Mouse (Mus musculus): ENCODE measurements around the gene Cops7b.
A peak's percentile ranks its signal among the peaks of the same experiment; 100 is the strongest.

Cops7b gene

DNA sequence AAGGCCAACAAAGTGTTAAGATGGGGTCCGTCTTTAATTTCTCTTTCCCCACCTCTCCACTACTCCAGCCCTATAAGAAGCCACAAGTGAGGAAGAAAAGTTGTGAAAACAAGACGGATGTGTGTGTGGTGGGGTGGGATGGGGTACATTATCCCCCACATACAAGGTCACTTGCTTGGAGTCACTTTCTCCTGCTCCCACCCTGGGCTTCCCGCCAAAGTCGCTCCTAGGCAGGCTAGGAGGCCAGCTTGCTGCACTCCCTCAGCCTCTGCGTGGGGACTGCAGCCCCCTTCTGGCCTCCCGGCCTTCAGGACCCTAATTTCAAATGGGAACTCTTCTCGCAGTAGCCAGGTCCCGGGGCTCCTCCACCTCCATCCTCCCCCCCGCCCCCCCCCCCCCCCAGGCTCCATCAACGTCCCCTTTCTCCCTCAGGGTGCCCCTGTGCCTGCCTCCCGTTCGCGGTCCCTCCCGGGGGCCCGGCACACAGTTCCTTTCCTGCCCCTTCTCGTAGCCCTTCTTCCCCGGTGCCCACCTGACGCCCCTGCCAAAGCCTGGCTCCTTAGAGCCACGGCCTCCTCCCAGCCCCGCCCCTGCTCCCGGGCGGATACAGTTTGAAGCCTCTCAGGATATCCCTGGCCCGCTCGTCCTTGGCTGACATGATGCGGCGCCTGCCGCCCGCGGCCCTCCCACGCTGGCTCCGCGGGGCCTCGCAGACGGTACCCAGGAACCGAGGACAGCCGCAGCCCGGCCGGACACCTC, 833 bp upstream of the Cops7b start:
- TF ChIP-seq POU5F1 (IDR thresholded peaks at IDR 0.05; ENCODE audit: borderline replicate concordance, low read length) (no peak), NANOG (IDR thresholded peaks at IDR 0.05; ENCODE audit: borderline replicate concordance, low read length) (no peak), CTCF (conservative IDR thresholded peaks at IDR 0.05; ENCODE audit: low read length) (no peak)
- H3K27me3 ChIP-seq (ENCODE audit: insufficient read depth, low read length), result no peaks in the 10 kb centered on the region

DNA sequence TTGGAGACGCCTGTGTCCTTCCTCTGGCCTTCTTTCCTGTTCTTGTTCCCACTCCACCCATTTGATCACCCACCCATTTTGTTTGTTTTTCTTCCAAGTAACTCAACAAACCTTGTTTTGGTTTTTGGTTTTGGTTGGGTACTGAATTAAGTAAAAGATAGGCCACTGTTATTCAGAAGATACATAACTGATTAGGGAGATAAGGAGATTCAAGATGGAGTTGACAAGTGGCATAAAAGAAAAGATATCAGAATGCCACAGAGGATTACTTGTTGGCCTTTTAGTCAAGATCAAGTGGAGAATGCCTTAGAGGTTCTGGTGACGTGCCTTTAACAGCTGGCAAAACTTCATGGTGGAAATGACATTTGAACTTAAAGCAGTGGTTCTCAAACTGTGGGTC, 1.0 kb downstream of the Cops7b start:
- no peak for TF ChIP-seq NANOG (IDR thresholded peaks at IDR 0.05; ENCODE audit: borderline replicate concordance, low read length)
- TF ChIP-seq CTCF (conservative IDR thresholded peaks at IDR 0.05; ENCODE audit: low read length), result no peak
- TF ChIP-seq POU5F1 (IDR thresholded peaks at IDR 0.05; ENCODE audit: borderline replicate concordance, low read length), result no peak
- Histone ChIP-seq H3K4me1 (replicated peaks; ENCODE audit: low read depth, low read length) (peaks cover 47% of the 10 kb centered on the region), H3K9me3 (ENCODE audit: low read length) (no peaks in the 10 kb centered on the region), H3K36me3 (ENCODE audit: insufficient read depth, low read length) (peaks cover 2% of the 10 kb centered on the region; the same call in 1 of the 2 replicates), H3K4me3 (replicated peaks; ENCODE audit: low read length) (no peak overlapping the region), H3K27me3 (ENCODE audit: insufficient read depth, low read length) (no peaks in the 10 kb centered on the region)

More for the DNA sequence above, 833 bp upstream of the Cops7b start:
- H3K4me3 ChIP-seq (replicated peaks; ENCODE audit: low read length), result peak overlapping the region; percentile 99
- no peaks in the 10 kb centered on the region for H3K9me3 ChIP-seq (ENCODE audit: low read length)
- no peaks in the 10 kb centered on the region for H3K36me3 ChIP-seq (ENCODE audit: insufficient read depth, low read length)
- peaks cover 40% of the 10 kb centered on the region for H3K4me1 ChIP-seq (replicated peaks; ENCODE audit: low read depth, low read length)

DNA sequence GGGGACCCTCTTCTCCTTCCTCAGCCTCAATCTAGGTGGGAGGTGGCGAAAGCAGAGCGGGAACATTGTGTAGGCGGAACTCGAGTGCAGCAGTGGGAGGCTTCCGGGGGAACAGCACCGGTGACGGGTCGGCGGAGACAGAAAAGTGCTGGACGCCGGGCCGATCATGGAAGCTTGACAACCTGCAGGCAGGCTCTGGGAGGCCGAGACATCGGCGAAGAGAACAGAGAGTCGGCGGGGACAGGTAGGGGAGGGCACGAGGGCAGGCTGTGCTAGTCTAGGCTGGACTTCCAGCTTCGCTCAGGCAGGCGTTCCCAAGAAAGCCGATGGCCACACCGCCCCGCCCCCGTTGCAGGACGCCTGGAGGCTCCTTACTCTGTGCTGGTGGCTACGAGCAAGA, 4.3 kb downstream of the Cops7b start:
- H3K36me3 ChIP-seq (ENCODE audit: insufficient read depth, low read length), result peaks cover 35% of the 10 kb centered on the region
- no peaks in the 10 kb centered on the region for H3K9me3 ChIP-seq (ENCODE audit: low read length)
- TF ChIP-seq POU5F1 (IDR thresholded peaks at IDR 0.05; ENCODE audit: borderline replicate concordance, low read length) (peak; percentile 46), NANOG (IDR thresholded peaks at IDR 0.05; ENCODE audit: borderline replicate concordance, low read length) (no peak)
- H3K27me3 ChIP-seq (ENCODE audit: insufficient read depth, low read length), result no peaks in the 10 kb centered on the region
- H3K4me1 ChIP-seq (replicated peaks; ENCODE audit: low read depth, low read length), result peaks cover 37% of the 10 kb centered on the region
- peak overlapping the region; percentile 98 for H3K4me3 ChIP-seq (replicated peaks; ENCODE audit: low read length)

DNA sequence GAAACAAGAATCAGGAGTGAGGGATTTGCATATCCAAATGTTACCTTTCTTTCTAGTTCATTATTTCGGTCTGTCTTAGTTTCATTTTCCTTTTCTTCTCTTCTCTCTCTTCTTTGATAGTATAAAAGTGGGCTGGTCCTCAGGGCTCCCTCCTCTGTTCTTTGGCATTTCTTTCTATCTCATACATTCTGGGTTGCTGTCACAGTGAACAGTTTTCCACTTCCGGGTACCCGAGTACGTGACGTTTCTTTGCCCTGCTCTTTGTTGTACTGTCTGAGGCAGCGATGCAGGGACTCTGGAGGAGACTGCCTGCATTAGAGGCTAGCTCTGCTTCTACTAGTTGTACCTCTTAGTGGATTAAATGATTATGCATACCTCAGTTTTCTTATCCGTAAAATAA, 11.8 kb downstream of the Cops7b start:
- no peak overlapping the region for H3K4me3 ChIP-seq (replicated peaks; ENCODE audit: low read length)
- H3K4me1 ChIP-seq (replicated peaks; ENCODE audit: low read depth, low read length), result peaks cover 4% of the 10 kb centered on the region; the same call in 1 of the 2 replicates
- TF ChIP-seq NANOG (IDR thresholded peaks at IDR 0.05; ENCODE audit: borderline replicate concordance, low read length) (no peak), CTCF (conservative IDR thresholded peaks at IDR 0.05; ENCODE audit: low read length) (no peak), POU5F1 (IDR thresholded peaks at IDR 0.05; ENCODE audit: borderline replicate concordance, low read length) (no peak)
- H3K36me3 ChIP-seq (ENCODE audit: insufficient read depth, low read length), result peaks cover 81% of the 10 kb centered on the region
- no peaks in the 10 kb centered on the region for H3K9me3 ChIP-seq (ENCODE audit: low read length)
- no peaks in the 10 kb centered on the region for H3K27me3 ChIP-seq (ENCODE audit: insufficient read depth, low read length)

DNA sequence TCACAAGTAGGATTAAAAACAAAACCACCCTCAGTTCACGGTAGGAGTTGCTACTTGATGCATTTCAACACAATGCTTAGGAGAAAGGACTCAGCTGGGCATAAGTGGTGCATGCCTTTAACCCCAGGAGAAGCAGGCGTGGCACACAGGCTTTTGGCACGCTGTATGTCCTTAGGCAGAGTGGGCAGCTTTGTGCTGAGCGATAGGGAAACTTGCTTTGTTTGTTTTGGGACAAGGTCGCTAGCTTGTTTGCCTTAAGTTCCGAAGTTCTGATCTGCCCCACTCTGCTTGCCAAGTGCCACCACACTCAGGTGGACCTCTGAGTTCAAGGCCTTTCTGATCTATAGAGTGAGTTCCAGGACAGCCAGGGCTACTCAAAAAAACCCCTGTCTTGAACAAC, 12.6 kb downstream of the Cops7b start:
- Histone ChIP-seq H3K4me1 (replicated peaks; ENCODE audit: low read depth, low read length) (peaks cover 4% of the 10 kb centered on the region; the same call in 1 of the 2 replicates), H3K36me3 (ENCODE audit: insufficient read depth, low read length) (peaks cover 81% of the 10 kb centered on the region), H3K4me3 (replicated peaks; ENCODE audit: low read length) (no peak overlapping the region), H3K27me3 (ENCODE audit: insufficient read depth, low read length) (no peaks in the 10 kb centered on the region), H3K9me3 (ENCODE audit: low read length) (no peaks in the 10 kb centered on the region)
- TF ChIP-seq POU5F1 (IDR thresholded peaks at IDR 0.05; ENCODE audit: borderline replicate concordance, low read length), result no peak
- no peak for TF ChIP-seq NANOG (IDR thresholded peaks at IDR 0.05; ENCODE audit: borderline replicate concordance, low read length)
- no peak for TF ChIP-seq CTCF (conservative IDR thresholded peaks at IDR 0.05; ENCODE audit: low read length)

DNA sequence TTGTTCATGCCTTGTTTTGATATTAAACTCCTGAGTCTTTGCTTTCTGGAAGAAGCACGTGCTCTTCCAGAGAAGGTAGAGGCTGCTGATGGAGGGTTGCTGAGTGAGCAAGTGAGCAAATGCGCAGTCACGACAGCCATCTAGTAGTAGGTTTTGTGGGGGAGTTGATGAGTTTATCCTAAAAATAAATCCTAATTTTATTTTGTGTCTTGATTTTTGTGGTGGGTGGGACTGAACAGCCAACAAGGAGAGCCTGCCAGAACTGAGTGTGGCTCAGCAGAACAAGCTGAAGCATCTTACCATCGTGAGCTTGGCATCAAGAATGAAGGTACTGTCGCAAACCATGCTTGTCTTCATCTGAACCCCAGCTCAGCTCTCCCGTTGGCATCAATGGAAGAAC, 13.8 kb downstream of the Cops7b start:
- TF ChIP-seq POU5F1 (IDR thresholded peaks at IDR 0.05; ENCODE audit: borderline replicate concordance, low read length) (no peak), NANOG (IDR thresholded peaks at IDR 0.05; ENCODE audit: borderline replicate concordance, low read length) (no peak), CTCF (conservative IDR thresholded peaks at IDR 0.05; ENCODE audit: low read length) (no peak)
- H3K36me3 ChIP-seq (ENCODE audit: insufficient read depth, low read length), result peaks cover 81% of the 10 kb centered on the region
- H3K9me3 ChIP-seq (ENCODE audit: low read length), result no peaks in the 10 kb centered on the region

DNA sequence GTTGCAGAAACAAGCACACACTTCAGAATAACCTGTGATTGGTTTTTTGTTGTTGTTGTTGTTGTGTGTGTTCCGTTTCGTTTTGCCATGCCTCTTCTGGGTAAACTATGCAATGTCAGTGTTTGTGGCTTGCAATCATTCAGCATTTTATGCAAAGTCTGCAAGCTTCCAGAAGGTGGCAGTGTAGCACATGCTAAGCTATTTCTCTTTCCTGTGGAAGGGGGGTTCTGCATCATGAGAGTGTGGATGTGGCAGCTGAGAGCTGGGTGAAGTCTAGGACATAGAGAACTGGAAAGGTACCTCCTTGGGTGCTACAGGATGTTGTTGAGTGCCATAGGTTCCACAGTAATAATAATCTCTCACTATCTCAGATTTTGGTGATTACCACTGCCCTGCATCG, 15.8 kb downstream of the Cops7b start:
- Histone ChIP-seq H3K27me3 (ENCODE audit: insufficient read depth, low read length) (no peaks in the 10 kb centered on the region), H3K9me3 (ENCODE audit: low read length) (no peaks in the 10 kb centered on the region), H3K4me3 (replicated peaks; ENCODE audit: low read length) (no peak overlapping the region), H3K36me3 (ENCODE audit: insufficient read depth, low read length) (peaks cover 80% of the 10 kb centered on the region), H3K4me1 (replicated peaks; ENCODE audit: low read depth, low read length) (peaks cover 4% of the 10 kb centered on the region; the same call in 1 of the 2 replicates)
- TF ChIP-seq CTCF (conservative IDR thresholded peaks at IDR 0.05; ENCODE audit: low read length), result peak; percentile 50
- no peak for TF ChIP-seq POU5F1 (IDR thresholded peaks at IDR 0.05; ENCODE audit: borderline replicate concordance, low read length)
- TF ChIP-seq NANOG (IDR thresholded peaks at IDR 0.05; ENCODE audit: borderline replicate concordance, low read length), result no peak

More for the DNA sequence above, 13.8 kb downstream of the Cops7b start:
- Histone ChIP-seq H3K27me3 (ENCODE audit: insufficient read depth, low read length) (no peaks in the 10 kb centered on the region), H3K4me1 (replicated peaks; ENCODE audit: low read depth, low read length) (peaks cover 4% of the 10 kb centered on the region; the same call in 1 of the 2 replicates), H3K4me3 (replicated peaks; ENCODE audit: low read length) (no peak overlapping the region)

DNA sequence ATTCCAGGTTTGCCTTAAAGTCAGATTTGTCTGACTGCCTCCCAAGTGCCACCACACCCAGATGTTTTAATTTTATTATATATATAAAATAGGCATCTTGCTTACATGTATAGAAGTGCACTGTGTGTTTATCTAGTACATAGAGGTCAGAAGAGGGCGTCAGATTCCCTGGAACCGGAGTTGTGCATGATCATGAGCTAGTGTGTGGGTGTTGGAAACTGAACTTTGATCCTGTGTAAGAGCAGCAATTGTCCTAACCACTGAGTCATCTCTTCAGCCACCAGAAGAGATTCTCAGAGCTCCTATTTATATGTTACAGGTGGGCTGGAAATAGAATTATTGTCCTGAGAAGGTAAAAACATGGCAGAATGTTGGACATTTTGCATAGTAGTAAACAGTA, 17.4 kb downstream of the Cops7b start:
- no peak overlapping the region for H3K4me3 ChIP-seq (replicated peaks; ENCODE audit: low read length)
- H3K36me3 ChIP-seq (ENCODE audit: insufficient read depth, low read length), result peaks cover 83% of the 10 kb centered on the region
- H3K27me3 ChIP-seq (ENCODE audit: insufficient read depth, low read length), result no peaks in the 10 kb centered on the region
- H3K9me3 ChIP-seq (ENCODE audit: low read length), result no peaks in the 10 kb centered on the region
- peaks cover 4% of the 10 kb centered on the region; the same call in 1 of the 2 replicates for H3K4me1 ChIP-seq (replicated peaks; ENCODE audit: low read depth, low read length)
- TF ChIP-seq POU5F1 (IDR thresholded peaks at IDR 0.05; ENCODE audit: borderline replicate concordance, low read length), result no peak
- TF ChIP-seq CTCF (conservative IDR thresholded peaks at IDR 0.05; ENCODE audit: low read length), result no peak
- TF ChIP-seq NANOG (IDR thresholded peaks at IDR 0.05; ENCODE audit: borderline replicate concordance, low read length), result no peak
